Mouse (Mus musculus): Measurements from ENCODE around the gene Prepl. TPM values are rescaled to one million over a fixed set of nuclear protein-coding genes. Genes with fewer than 3 reads are reported as not detected.
A peak's percentile ranks its signal among the peaks of the same experiment; 100 is the strongest.

The Prepl gene
- polyA plus RNA-seq, 1 experiment from 2014 or later: 143 TPM

- no peaks in the 10 kb centered on the region for H3K36me3 ChIP-seq (ENCODE audit: control insufficient read depth, insufficient read depth, low read length)
- H3K9me3 ChIP-seq (replicated peaks; ENCODE audit: control insufficient read depth, low read length, poor library complexity, severe bottlenecking): no peaks in the 10 kb centered on the region
- H3K9ac ChIP-seq (ENCODE audit: low read depth, low read length): no peak overlapping the region
- no peaks in the 10 kb centered on the region for H3K4me1 ChIP-seq (ENCODE audit: control insufficient read depth, insufficient read depth, low read length)
- ATAC-seq: 0 out of 2 replicates have a peak, but pooled peaks have one; percentile 54
- H3K27me3 ChIP-seq (ENCODE audit: control insufficient read depth, insufficient read depth, low read depth, low read length): no peaks in the 10 kb centered on the region
- WGBS: 60% methylated on average over 11 of the region's 11 CpGs
- H3K4me2 ChIP-seq (ENCODE audit: low read length): no peak overlapping the region
- H3K4me3 ChIP-seq (ENCODE audit: low read depth, low read length): no peak overlapping the region
- H3K27ac ChIP-seq (ENCODE audit: low read length): no peak overlapping the region
Measured at GRCm38 (mm10) chr17:85034068-85034467, 56.0 kb downstream of the Prepl start.

- Histone ChIP-seq H3K27me3 (ENCODE audit: control insufficient read depth, insufficient read depth, low read depth, low read length) (no peaks in the 10 kb centered on the region), H3K9ac (ENCODE audit: low read depth, low read length) (no peak overlapping the region), H3K4me1 (ENCODE audit: control insufficient read depth, insufficient read depth, low read length) (no peaks in the 10 kb centered on the region), H3K4me2 (ENCODE audit: low read length) (no peak overlapping the region), H3K9me3 (replicated peaks; ENCODE audit: control insufficient read depth, low read length, poor library complexity, severe bottlenecking) (no peaks in the 10 kb centered on the region), H3K27ac (ENCODE audit: low read length) (no peak overlapping the region), H3K4me3 (ENCODE audit: low read depth, low read length) (no peak overlapping the region), H3K36me3 (ENCODE audit: control insufficient read depth, insufficient read depth, low read length) (no peaks in the 10 kb centered on the region)
- ATAC-seq: no peak
- 88% methylated on average over 3 of the region's 3 CpGs for WGBS
Measured at GRCm38 (mm10) chr17:85033087-85033486, 57.0 kb downstream of the Prepl start.

GRCm38 (mm10) chr17:85030651-85031050 lies 59.4 kb downstream of the Prepl start:
- H3K36me3 ChIP-seq (ENCODE audit: control insufficient read depth, insufficient read depth, low read length): no peaks in the 10 kb centered on the region
- H3K4me3 ChIP-seq (ENCODE audit: low read depth, low read length): no peak overlapping the region
- no peaks in the 10 kb centered on the region for H3K27me3 ChIP-seq (ENCODE audit: control insufficient read depth, insufficient read depth, low read depth, low read length)
- H3K9ac ChIP-seq (ENCODE audit: low read depth, low read length): no peak overlapping the region
- H3K4me2 ChIP-seq (ENCODE audit: low read length): no peak overlapping the region
- H3K4me1 ChIP-seq (ENCODE audit: control insufficient read depth, insufficient read depth, low read length): no peaks in the 10 kb centered on the region
- 74% methylated on average over 5 of the region's 5 CpGs for WGBS
- no peak overlapping the region for H3K27ac ChIP-seq (ENCODE audit: low read length)
- no peaks in the 10 kb centered on the region for H3K9me3 ChIP-seq (replicated peaks; ENCODE audit: control insufficient read depth, low read length, poor library complexity, severe bottlenecking)
- no peak for ATAC-seq

DNA sequence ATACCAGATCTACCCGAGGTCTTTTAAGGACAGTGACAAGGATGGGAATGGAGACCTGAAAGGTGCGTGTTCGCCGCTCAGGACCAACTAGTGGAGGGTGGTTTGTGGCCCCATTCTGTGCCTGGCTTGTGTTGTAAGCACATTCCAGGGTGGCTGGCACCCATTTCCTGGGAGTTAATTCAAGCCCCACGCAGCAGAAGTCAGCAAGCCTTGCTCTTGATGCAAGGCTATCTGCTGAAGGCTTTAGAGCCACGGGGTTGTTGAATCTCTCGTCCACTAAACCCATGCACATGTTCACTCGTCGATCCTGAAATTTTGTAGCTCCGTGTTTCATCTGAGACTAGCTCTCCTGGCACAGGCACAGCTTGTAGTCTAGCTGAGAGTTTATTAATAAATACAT lies 61.2 kb downstream of the Prepl start:
- Histone ChIP-seq H3K36me3 (ENCODE audit: control insufficient read depth, insufficient read depth, low read length) (no peaks in the 10 kb centered on the region), H3K27me3 (ENCODE audit: control insufficient read depth, insufficient read depth, low read depth, low read length) (no peaks in the 10 kb centered on the region), H3K4me2 (ENCODE audit: low read length) (no peak overlapping the region), H3K9ac (ENCODE audit: low read depth, low read length) (no peak overlapping the region), H3K27ac (ENCODE audit: low read length) (no peak overlapping the region), H3K4me1 (ENCODE audit: control insufficient read depth, insufficient read depth, low read length) (no peaks in the 10 kb centered on the region; the same call in 1 of the 2 replicates), H3K9me3 (replicated peaks; ENCODE audit: control insufficient read depth, low read length, poor library complexity, severe bottlenecking) (no peaks in the 10 kb centered on the region), H3K4me3 (ENCODE audit: low read depth, low read length) (no peak overlapping the region)
- ATAC-seq: no peak
- 94% methylated on average over 10 of the region's 10 CpGs for WGBS

GRCm38 (mm10) chr17:85028093-85028739 lies 61.8 kb downstream of the Prepl start, which contains the start of gene Slc3a1:
Gene Slc3a1, plus strand, starts transcription at chr17:85028376.
- no peaks in the 10 kb centered on the region for H3K36me3 ChIP-seq (ENCODE audit: control insufficient read depth, insufficient read depth, low read length)
- no peak for ATAC-seq
- H3K27me3 ChIP-seq (ENCODE audit: control insufficient read depth, insufficient read depth, low read depth, low read length): no peaks in the 10 kb centered on the region
- H3K27ac ChIP-seq (ENCODE audit: low read length): no peak within 1 kb of the TSS
- H3K4me2 ChIP-seq (ENCODE audit: low read length): no peak within 1 kb of the TSS
- H3K4me3 ChIP-seq (ENCODE audit: low read depth, low read length): no peak within 1 kb of the TSS
- H3K9me3 ChIP-seq (replicated peaks; ENCODE audit: control insufficient read depth, low read length, poor library complexity, severe bottlenecking): no peaks in the 10 kb centered on the region
- 81% methylated on average over 20 of the region's 20 CpGs for WGBS
- H3K4me1 ChIP-seq (ENCODE audit: control insufficient read depth, insufficient read depth, low read length): no peaks in the 10 kb centered on the region; the same call in 1 of the 2 replicates
- H3K9ac ChIP-seq (ENCODE audit: low read depth, low read length): no peak within 1 kb of the TSS

GRCm38 (mm10) chr17:85027247-85027646 lies 62.8 kb downstream of the Prepl start:
- no peaks in the 10 kb centered on the region for H3K27me3 ChIP-seq (ENCODE audit: control insufficient read depth, insufficient read depth, low read depth, low read length)
- no peaks in the 10 kb centered on the region; the same call in 1 of the 2 replicates for H3K4me1 ChIP-seq (ENCODE audit: control insufficient read depth, insufficient read depth, low read length)
- H3K4me2 ChIP-seq (ENCODE audit: low read length): no peak overlapping the region
- H3K9ac ChIP-seq (ENCODE audit: low read depth, low read length): no peak overlapping the region
- no peaks in the 10 kb centered on the region for H3K9me3 ChIP-seq (replicated peaks; ENCODE audit: control insufficient read depth, low read length, poor library complexity, severe bottlenecking)
- 85% methylated on average over 3 of the region's 3 CpGs for WGBS
- no peak overlapping the region for H3K4me3 ChIP-seq (ENCODE audit: low read depth, low read length)
- H3K27ac ChIP-seq (ENCODE audit: low read length): no peak overlapping the region
- no peak for ATAC-seq
- H3K36me3 ChIP-seq (ENCODE audit: control insufficient read depth, insufficient read depth, low read length): no peaks in the 10 kb centered on the region

GRCm38 (mm10) chr17:85026436-85026835 lies 63.6 kb downstream of the Prepl start:
- no peaks in the 10 kb centered on the region for H3K36me3 ChIP-seq (ENCODE audit: control insufficient read depth, insufficient read depth, low read length)
- 94% methylated on average over 6 of the region's 6 CpGs for WGBS
- no peak for ATAC-seq

GRCm38 (mm10) chr17:85025151-85025550 lies 64.9 kb downstream of the Prepl start:
- H3K4me1 ChIP-seq (ENCODE audit: control insufficient read depth, insufficient read depth, low read length): no peaks in the 10 kb centered on the region; the same call in 1 of the 2 replicates
- no peak overlapping the region for H3K4me3 ChIP-seq (ENCODE audit: low read depth, low read length)
- no peak overlapping the region for H3K9ac ChIP-seq (ENCODE audit: low read depth, low read length)
- no peak overlapping the region for H3K4me2 ChIP-seq (ENCODE audit: low read length)
- no peaks in the 10 kb centered on the region for H3K9me3 ChIP-seq (replicated peaks; ENCODE audit: control insufficient read depth, low read length, poor library complexity, severe bottlenecking)
- no peak for ATAC-seq
- WGBS: 95% methylated on average over 6 of the region's 6 CpGs
- H3K36me3 ChIP-seq (ENCODE audit: control insufficient read depth, insufficient read depth, low read length): no peaks in the 10 kb centered on the region
- no peaks in the 10 kb centered on the region for H3K27me3 ChIP-seq (ENCODE audit: control insufficient read depth, insufficient read depth, low read depth, low read length)
- no peak overlapping the region for H3K27ac ChIP-seq (ENCODE audit: low read length)

More at GRCm38 (mm10) chr17:85026436-85026835, 63.6 kb downstream of the Prepl start:
- H3K27me3 ChIP-seq (ENCODE audit: control insufficient read depth, insufficient read depth, low read depth, low read length): no peaks in the 10 kb centered on the region
- H3K27ac ChIP-seq (ENCODE audit: low read length): no peak overlapping the region
- H3K4me1 ChIP-seq (ENCODE audit: control insufficient read depth, insufficient read depth, low read length): no peaks in the 10 kb centered on the region; the same call in 1 of the 2 replicates
- no peak overlapping the region for H3K4me2 ChIP-seq (ENCODE audit: low read length)
- no peak overlapping the region for H3K9ac ChIP-seq (ENCODE audit: low read depth, low read length)
- no peaks in the 10 kb centered on the region for H3K9me3 ChIP-seq (replicated peaks; ENCODE audit: control insufficient read depth, low read length, poor library complexity, severe bottlenecking)
- no peak overlapping the region for H3K4me3 ChIP-seq (ENCODE audit: low read depth, low read length)

DNA sequence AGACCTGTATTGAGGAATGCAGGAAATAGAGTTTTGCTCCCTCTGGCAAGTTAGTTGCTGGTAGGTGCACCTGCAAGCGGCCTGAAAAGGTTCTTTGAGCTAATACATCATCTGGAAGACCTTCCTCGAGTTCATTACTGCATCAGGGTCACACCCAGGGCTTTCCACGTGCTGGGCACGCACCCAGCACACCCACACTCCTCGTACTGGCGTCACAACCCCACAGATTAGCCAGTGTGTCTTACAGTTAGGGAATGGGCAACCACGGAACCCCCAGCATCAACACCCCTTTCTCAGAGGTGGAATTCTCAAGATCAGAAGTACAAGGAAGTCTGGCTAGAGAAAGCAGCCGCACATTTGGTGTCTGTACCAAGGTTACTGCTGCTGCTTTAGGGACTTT lies 65.8 kb downstream of the Prepl start:
- no peaks in the 10 kb centered on the region; the same call in 1 of the 2 replicates for H3K4me1 ChIP-seq (ENCODE audit: control insufficient read depth, insufficient read depth, low read length)
- H3K27me3 ChIP-seq (ENCODE audit: control insufficient read depth, insufficient read depth, low read depth, low read length): no peaks in the 10 kb centered on the region
- no peak overlapping the region for H3K27ac ChIP-seq (ENCODE audit: low read length)
- no peaks in the 10 kb centered on the region for H3K36me3 ChIP-seq (ENCODE audit: control insufficient read depth, insufficient read depth, low read length)
- no peak overlapping the region for H3K4me2 ChIP-seq (ENCODE audit: low read length)
- no peaks in the 10 kb centered on the region for H3K9me3 ChIP-seq (replicated peaks; ENCODE audit: control insufficient read depth, low read length, poor library complexity, severe bottlenecking)
- no peak for ATAC-seq
- 91% methylated on average over 8 of the region's 8 CpGs for WGBS
- no peak overlapping the region for H3K9ac ChIP-seq (ENCODE audit: low read depth, low read length)
- H3K4me3 ChIP-seq (ENCODE audit: low read depth, low read length): no peak overlapping the region

Data from midbrain, embryonic 16.5 days (tissue).